Mouse (Mus musculus) cortical plate, adult 2 months (tissue): ENCODE data around the gene Gm10840.

ENCODE experiments used
- CTCF ChIP-seq: fragments of 200-500 bp; IDR thresholded peaks from 2 replicates; pipeline ENCODE4 v1.5.1; 2011; ENCODE audit warnings: mild to moderate bottlenecking, control low read depth, low read length; ENCODE audit not compliant: insufficient read depth; ENCODE audit errors: extremely low read depth
- POLR2A ChIP-seq: fragments of 200-500 bp; IDR thresholded peaks from 2 replicates; pipeline ENCODE4 v1.6.1; 2011; ENCODE audit warnings: mild to moderate bottlenecking, low read length, control low read depth; ENCODE audit not compliant: insufficient read depth; ENCODE audit errors: extremely low read depth

DNA sequence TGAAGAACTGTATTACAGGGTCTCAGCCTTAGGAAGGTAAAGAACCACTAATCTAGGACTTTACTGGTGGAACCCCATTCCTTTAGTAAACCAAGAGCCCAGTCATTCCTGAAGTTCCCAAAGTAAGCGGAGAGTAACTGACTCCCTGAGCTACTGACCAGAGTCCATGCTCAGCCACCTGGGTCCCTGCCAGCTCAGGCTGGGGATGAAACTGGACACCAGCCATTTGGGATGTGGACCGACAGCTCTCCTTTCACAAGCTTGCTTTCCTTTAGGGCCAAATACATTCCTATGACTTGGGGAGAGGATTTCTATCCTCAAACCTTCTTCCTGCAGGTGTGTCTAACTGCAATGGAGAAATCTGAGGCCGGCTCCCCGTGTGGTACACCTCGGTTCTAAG, 13.7 kb downstream of the Gm10840 start:
- TF ChIP-seq CTCF: no peak
- no peak for TF ChIP-seq POLR2A
